Mouse (Mus musculus) granulocyte monocyte progenitor cell, adult 5-6 weeks (primary cell): ENCODE results near the gene Olfr1295. TPM values are rescaled to one million over a fixed set of nuclear protein-coding genes. Genes with fewer than 3 reads are reported as not detected.

Source experiments
- ATAC-seq: replicated peaks from 2 replicates; pipeline ENCODE4 v1.8.0; 2016; ENCODE audit warnings: mild to moderate bottlenecking, moderate TSS enrichment, inconsistent platforms; ENCODE audit not compliant: poor library complexity, severe bottlenecking
- total RNA-seq, 2 experiments: library from RNA; stranded (forward) in 1 of 2; stranded (reverse) in 1 of 2; fragments of 200-712, 200-1000 nt in 1 of 2; fragments of >200 nt in 1 of 2; fragmentation: Nextera tagmentation in 1 of 2; gene quantifications; 2 replicates each; pipeline ENCODE4 v1.2.3; 2014 to 2017

The Olfr1295 gene
- not detected in 2 replicates for total RNA-seq (2014; fragmentation: Nextera tagmentation)
- total RNA-seq (2017) = not detected in 2 replicates

GRCm38 (mm10) chr2:111569581-111569980 is at the start of gene Olfr1295:
Olfr1295 (minus strand) TSS chr2:111569681.
- no peak for ATAC-seq

- no peak for ATAC-seq
These were observed 29.3 kb downstream of the Olfr1295 start, which contains the start of gene Olfr1294 for GRCm38 (mm10) chr2:111540191-111540590. Olfr1294 (minus strand) TSS chr2:111540291.

- ATAC-seq = no peak
These were observed 44.6 kb downstream of the Olfr1295 start, which contains the start of gene Olfr1293-ps for GRCm38 (mm10) chr2:111524903-111525302. Olfr1293-ps (plus strand) TSS chr2:111525203.

DNA sequence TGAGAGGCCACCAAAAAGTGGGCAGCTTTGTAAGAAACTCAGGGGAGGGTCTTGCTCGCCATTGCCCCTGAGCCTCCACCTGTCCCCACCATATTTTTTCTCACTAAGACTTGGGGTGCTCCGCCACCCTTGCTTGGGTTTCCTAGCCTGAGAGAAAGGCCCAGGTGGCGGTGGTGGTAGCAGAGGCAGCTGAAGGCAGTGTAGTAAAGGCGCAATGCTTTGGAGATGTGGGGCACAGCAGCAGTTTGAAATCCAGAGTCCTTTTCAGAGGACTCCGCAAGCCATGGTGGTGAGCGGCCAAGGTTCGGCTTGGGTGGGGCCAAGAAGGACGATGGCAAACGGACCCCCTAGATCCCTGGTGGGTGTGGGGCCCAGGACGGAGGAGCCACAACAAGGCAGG is 52.0 kb downstream of the Olfr1295 start:
- no peak for ATAC-seq

Other genes with a start within 250 kb of the Olfr1295 start
- not detected in 2 replicates for gene Olfr1281, start 243.2 kb downstream of the Olfr1295 start, total RNA-seq (2014; fragmentation: Nextera tagmentation)
- not detected in 2 replicates for gene Olfr1281, start 243.2 kb downstream of the Olfr1295 start, total RNA-seq (2017)
- gene Olfr1282, start 233.6 kb downstream of the Olfr1295 start, total RNA-seq (2014; fragmentation: Nextera tagmentation) = not detected in 2 replicates
- not detected in 2 replicates for gene Olfr1282, start 233.6 kb downstream of the Olfr1295 start, total RNA-seq (2017)
- not detected in 2 replicates for gene Olfr1283, start 202.9 kb downstream of the Olfr1295 start, total RNA-seq (2014; fragmentation: Nextera tagmentation)
- not detected in 2 replicates for gene Olfr1283, start 202.9 kb downstream of the Olfr1295 start, total RNA-seq (2017)
- gene Olfr1284, start 194.2 kb downstream of the Olfr1295 start, total RNA-seq (2014; fragmentation: Nextera tagmentation) = not detected in 2 replicates
- not detected in 2 replicates for gene Olfr1284, start 194.2 kb downstream of the Olfr1295 start, total RNA-seq (2017)
- not detected in 2 replicates for gene Olfr1286, start 146.6 kb downstream of the Olfr1295 start, total RNA-seq (2014; fragmentation: Nextera tagmentation)
- gene Olfr1286, start 146.6 kb downstream of the Olfr1295 start, total RNA-seq (2017) = not detected in 2 replicates
- not detected in 2 replicates for gene Olfr1287, start 120.5 kb downstream of the Olfr1295 start, total RNA-seq (2014; fragmentation: Nextera tagmentation)
- gene Olfr1287, start 120.5 kb downstream of the Olfr1295 start, total RNA-seq (2017) = not detected in 2 replicates
- gene Olfr1288, start 95.6 kb downstream of the Olfr1295 start, total RNA-seq (2014; fragmentation: Nextera tagmentation) = not detected in 2 replicates
- gene Olfr1288, start 95.6 kb downstream of the Olfr1295 start, total RNA-seq (2017) = not detected in 2 replicates
- gene Olfr1289, start 88.9 kb downstream of the Olfr1295 start, total RNA-seq (2014; fragmentation: Nextera tagmentation) = not detected in 2 replicates
- gene Olfr1289, start 88.9 kb downstream of the Olfr1295 start, total RNA-seq (2017) = not detected in 2 replicates
- gene Olfr1290, start 75.9 kb downstream of the Olfr1295 start, total RNA-seq (2014; fragmentation: Nextera tagmentation) = not detected in 2 replicates
- gene Olfr1290, start 75.9 kb downstream of the Olfr1295 start, total RNA-seq (2017) = not detected in 2 replicates
- gene Olfr1291-ps1, start 72.5 kb downstream of the Olfr1295 start, total RNA-seq (2014; fragmentation: Nextera tagmentation) = not detected in 2 replicates
- not detected in 2 replicates for gene Olfr1291-ps1, start 72.5 kb downstream of the Olfr1295 start, total RNA-seq (2017)
- not detected in 2 replicates for gene Olfr1293-ps, start 44.5 kb downstream of the Olfr1295 start, total RNA-seq (2014; fragmentation: Nextera tagmentation)
- gene Olfr1293-ps, start 44.5 kb downstream of the Olfr1295 start, total RNA-seq (2017) = not detected in 2 replicates
- gene Olfr1294, start 29.4 kb downstream of the Olfr1295 start, total RNA-seq (2014; fragmentation: Nextera tagmentation) = not detected in 2 replicates
- not detected in 2 replicates for gene Olfr1294, start 29.4 kb downstream of the Olfr1295 start, total RNA-seq (2017)
- not detected in 2 replicates for gene Olfr1297, start 56.8 kb upstream of the Olfr1295 start, total RNA-seq (2014; fragmentation: Nextera tagmentation)
- gene Olfr1297, start 56.8 kb upstream of the Olfr1295 start, total RNA-seq (2017) = not detected in 2 replicates
- not detected in 2 replicates for gene Olfr1298, start 79.5 kb upstream of the Olfr1295 start, total RNA-seq (2014; fragmentation: Nextera tagmentation)
- not detected in 2 replicates for gene Olfr1298, start 79.5 kb upstream of the Olfr1295 start, total RNA-seq (2017)
- not detected in 2 replicates for gene Olfr1299, start 91.7 kb upstream of the Olfr1295 start, total RNA-seq (2014; fragmentation: Nextera tagmentation)
- gene Olfr1299, start 91.7 kb upstream of the Olfr1295 start, total RNA-seq (2017) = not detected in 2 replicates
- not detected in 2 replicates for gene Olfr1301, start 181.3 kb upstream of the Olfr1295 start, total RNA-seq (2014; fragmentation: Nextera tagmentation)
- not detected in 2 replicates for gene Olfr1301, start 181.3 kb upstream of the Olfr1295 start, total RNA-seq (2017)
- not detected in 2 replicates for gene Olfr1302, start 207.7 kb upstream of the Olfr1295 start, total RNA-seq (2014; fragmentation: Nextera tagmentation)
- not detected in 2 replicates for gene Olfr1302, start 207.7 kb upstream of the Olfr1295 start, total RNA-seq (2017)